Mouse (Mus musculus): ENCODE measurements around the gene Ppp1r1b.

DNA sequence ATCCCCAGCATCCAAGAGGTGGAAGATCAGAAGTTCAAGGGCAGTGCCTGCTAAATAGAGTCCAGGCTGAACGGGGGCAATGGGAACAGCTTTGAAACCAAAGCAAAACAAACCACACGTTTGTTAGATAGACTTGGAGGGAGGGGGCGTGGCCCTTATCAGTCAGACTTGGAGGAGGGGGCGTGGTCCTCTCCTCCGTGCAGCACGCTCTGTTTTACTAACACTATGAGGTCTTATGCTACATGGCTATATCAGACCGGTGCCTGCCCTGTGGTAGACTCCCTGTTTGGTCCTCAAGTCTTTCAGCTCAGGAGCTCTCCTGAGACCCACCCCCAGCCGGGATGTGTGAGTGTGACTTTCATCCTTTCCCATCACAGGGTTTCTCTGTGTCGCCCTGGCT, 13.0 kb upstream of the Ppp1r1b start:
- TF ChIP-seq CTCF (IDR thresholded peaks at IDR 0.05; ENCODE audit: low read depth) (no peak), EP300 (IDR thresholded peaks at IDR 0.05; ENCODE audit: low read depth) (no peak)

Data from heart, postnatal 0 days (tissue).